Mouse (Mus musculus) T-cell, adult 66 days (primary cell): ENCODE measurements around the gene Speer4f2. TPM values are rescaled to one million over a fixed set of nuclear protein-coding genes. Genes with fewer than 3 reads are reported as not detected.

ENCODE experiments used
- total RNA-seq, 2 experiments: library from RNA; stranded (reverse); gene quantifications; 3 replicates in 1 of 2; 4 replicates in 1 of 2; pipeline ENCODE4 v1.2.4; 2023

Gene Speer4f2
- not detected for total RNA-seq

GRCm38 (mm10) chr5:17372880-17373279, at the start of gene Speer4f2:
TSS of gene Speer4f2 (plus strand) at chr5:17373180.

Other genes starting within 250 kb of the Speer4f2 start
- gene Speer4f1, start 102.9 kb downstream of the Speer4f2 start, total RNA-seq, result not detected
- not detected for gene Sema3c, start 201.1 kb downstream of the Speer4f2 start, total RNA-seq